Mouse (Mus musculus) heart, embryonic 14.5 days (tissue): ENCODE results near the gene Eif3j1. TPM values are rescaled to one million over a fixed set of nuclear protein-coding genes. Genes with fewer than 3 reads are reported as not detected.
A peak's percentile ranks its signal among the peaks of the same experiment; 100 is the strongest.
"Not testable (repeated sequence)": the region's sequence is repeated elsewhere in the genome, so short reads cannot be mapped to it uniquely, and the experiment has no call there.

ENCODE experiments used
- ATAC-seq: fragments of 200-750 bp; cut with Nextera tagmentation; 2 replicates; pipeline ENCODE4 v1.8.0; 2017; ENCODE audit warnings: low read depth, moderate TSS enrichment; ENCODE audit not compliant: insufficient number of reproducible peaks, insufficient read depth, low FRiP score
- H3K27ac ChIP-seq, 2 experiments: fragments of 200-500 bp in 1 of 2; fragments of 300-500 bp in 1 of 2; sonication (generic) in 1 of 2; replicated peaks in 1 of 2; 2 replicates each; pipeline ENCODE4 v1.5.1; 2012 to 2014; ENCODE audit warnings: low read depth in 2 of 2, low read length in 2 of 2, control low read depth in 1 of 2, mild to moderate bottlenecking in 1 of 2, mixed read lengths in 1 of 2; ENCODE audit not compliant: control insufficient read depth in 1 of 2, insufficient read depth in 1 of 2
- H3K27me3 ChIP-seq: fragments of 300-500 bp; sonication (generic); 2 replicates; pipeline ENCODE4 v1.6.1; 2014; ENCODE audit warnings: mild to moderate bottlenecking, low read length, control low read depth; ENCODE audit not compliant: control insufficient read depth, insufficient read depth
- H3K36me3 ChIP-seq: fragments of 300-500 bp; sonication (generic); 2 replicates; pipeline ENCODE4 v1.6.1; 2014; ENCODE audit warnings: mild to moderate bottlenecking, control low read depth, low read length, mixed read lengths; ENCODE audit not compliant: control insufficient read depth, insufficient read depth
- H3K4me1 ChIP-seq, 2 experiments: fragments of 200-500 bp in 1 of 2; fragments of 300-500 bp in 1 of 2; sonication (generic) in 1 of 2; 2 replicates each; pipeline ENCODE4 v1.6.1; 2012 to 2014; ENCODE audit warnings: low read length in 2 of 2, control low read depth in 1 of 2, mixed read lengths in 1 of 2; ENCODE audit not compliant: control insufficient read depth in 2 of 2, insufficient read depth in 2 of 2
- H3K4me2 ChIP-seq: fragments of 300-500 bp; sonication (generic); 2 replicates; pipeline ENCODE4 v1.6.1; 2014; ENCODE audit warnings: mild to moderate bottlenecking, low read length
- H3K4me3 ChIP-seq, 2 experiments: fragments of 200-500 bp in 1 of 2; fragments of 300-500 bp in 1 of 2; sonication (generic) in 1 of 2; 2 replicates each; pipeline ENCODE4 v1.5.1; 2012 to 2014; ENCODE audit warnings: low read length in 2 of 2, mild to moderate bottlenecking in 2 of 2, control low read depth in 1 of 2, low read depth in 1 of 2, moderate library complexity in 1 of 2; ENCODE audit not compliant: control insufficient read depth in 1 of 2, insufficient read depth in 1 of 2
- H3K9ac ChIP-seq: fragments of 300-500 bp; sonication (generic); 2 replicates; pipeline ENCODE4 v1.6.1; 2014; ENCODE audit warnings: mild to moderate bottlenecking, low read length
- H3K9me3 ChIP-seq: fragments of 300-500 bp; sonication (generic); 2 replicates; pipeline ENCODE4 v1.6.1; 2016; ENCODE audit warnings: low read length, control low read depth; ENCODE audit not compliant: control insufficient read depth
- WGBS: fragments of 180-500 bp; shearing (Covaris S2); extraction: QIAGEN DNeasy Blood & Tissue Kit; methylation state at CpG from one replicate; pipeline ENCODE4 v1.1.7; 2014; 5-methylcytosine and 5-hydroxymethylcytosine counted together
- polyA plus RNA-seq: library from polyadenylated mRNA; unstranded; fragments of >200 nt; fragmentation: Nextera tagmentation; extraction: Ambion mirVana; gene quantifications from 2 replicates; pipeline ENCODE4 v1.2.1, GENCODE M21; 2014

Gene Eif3j1
- 11.9 and 13.0 TPM in 2 replicates for polyA plus RNA-seq

DNA sequence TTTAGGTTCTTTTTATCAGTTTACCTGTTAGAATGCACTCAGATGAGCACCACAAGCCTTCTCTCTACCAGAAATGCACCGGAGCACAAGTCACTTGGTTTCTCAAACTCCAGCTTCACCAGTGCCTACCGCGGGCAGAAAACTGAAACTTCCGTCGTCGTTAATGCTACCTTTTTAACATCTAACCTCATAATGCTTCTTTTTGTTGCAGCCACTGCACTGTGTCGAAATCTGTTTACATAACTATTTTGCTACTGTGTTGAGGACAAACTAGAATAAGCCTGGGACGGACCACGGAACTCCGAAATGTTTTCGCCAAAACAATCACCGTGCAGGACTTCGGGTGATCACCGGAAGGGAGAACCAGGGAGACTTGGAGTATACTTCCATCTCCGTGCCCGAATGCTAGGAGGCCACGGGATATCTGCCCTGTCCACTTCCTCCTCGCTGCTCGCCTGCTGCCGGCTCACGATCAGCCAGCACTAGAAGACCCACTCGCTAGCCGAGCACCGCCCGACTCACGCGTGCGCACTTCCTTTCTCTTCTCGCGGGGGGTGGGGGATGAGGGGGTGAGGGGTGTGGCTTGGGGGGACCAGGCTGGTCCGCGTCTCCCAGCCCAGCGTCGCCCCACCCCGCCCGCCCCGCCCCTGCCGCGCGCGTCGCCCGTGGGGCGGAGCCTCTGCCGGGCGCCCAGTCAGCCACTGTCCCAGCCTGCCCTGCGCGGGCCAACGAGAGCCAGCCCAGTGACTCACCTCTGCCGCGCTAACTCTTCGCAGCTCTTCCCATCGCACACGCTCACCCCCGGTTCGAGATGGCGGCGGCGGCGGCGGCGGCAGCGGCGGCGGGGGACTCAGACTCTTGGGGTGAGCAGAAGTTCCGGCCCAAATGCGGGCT, at the start of gene Eif3j1:
Eif3j1 (plus strand) TSS at position 685 of the 894 bp plus-strand sequence.
- WGBS: under 1% methylated on average over 56 of the region's 67 CpGs
- peak within 1 kb of the TSS; percentile 94 for H3K9ac ChIP-seq
- H3K36me3 ChIP-seq: peaks cover 21% of the 10 kb centered on the region
- H3K4me1 ChIP-seq: peaks cover 0 to 10% of the 10 kb centered on the region in 2 experiments; a peak in 2 of 4 replicates
- H3K4me2 ChIP-seq: peak within 1 kb of the TSS; percentile 90
- no peaks in the 10 kb centered on the region for H3K27me3 ChIP-seq
- peak; percentile 100 for ATAC-seq
- peak within 1 kb of the TSS; percentile 91 to 97 for H3K27ac ChIP-seq
- peak within 1 kb of the TSS; percentile 71 to 93 for H3K4me3 ChIP-seq
- H3K9me3 ChIP-seq: no peaks in the 10 kb centered on the region

DNA sequence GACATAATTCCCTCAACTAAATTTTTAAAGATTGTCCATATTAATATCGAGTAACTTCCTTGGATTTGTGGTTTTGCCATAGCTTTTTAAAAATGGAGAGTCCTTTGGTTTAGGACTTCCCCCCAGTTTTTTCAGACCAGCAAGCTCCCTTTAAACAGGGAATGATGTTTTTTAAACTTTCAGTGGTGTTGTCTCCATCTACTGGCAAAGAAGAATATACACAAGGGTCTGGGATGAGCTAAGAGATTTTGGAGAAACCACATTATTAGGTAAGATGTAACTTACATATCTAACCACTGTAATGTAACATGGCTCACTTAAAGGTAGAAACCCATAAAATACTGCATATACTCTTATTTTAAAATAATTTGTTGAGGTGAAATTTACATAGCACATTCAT, 32.6 kb upstream of the Eif3j1 start:
- no peak overlapping the region for H3K4me2 ChIP-seq

DNA sequence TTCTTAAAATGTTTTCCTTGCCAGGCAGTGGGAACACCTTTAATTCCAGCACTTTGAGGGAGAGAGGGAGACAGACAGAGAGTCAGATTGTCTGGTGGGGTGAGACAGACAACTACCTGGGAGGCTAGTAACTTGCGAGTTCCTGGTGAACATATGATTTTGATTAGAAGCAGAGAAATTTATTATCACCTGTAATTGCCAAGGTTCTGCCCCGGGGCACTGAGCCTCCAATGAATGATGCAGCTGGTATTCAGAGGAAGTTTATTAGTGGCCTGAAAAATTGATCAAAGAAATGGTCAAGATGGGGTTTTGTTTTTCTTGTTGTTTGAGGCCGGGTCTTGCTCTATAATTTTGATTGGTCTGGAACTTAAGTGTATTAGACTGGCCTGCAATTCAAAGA, 19.5 kb upstream of the Eif3j1 start:
- Histone ChIP-seq H3K4me1 (no peaks in the 10 kb centered on the region), H3K9ac (no peak overlapping the region), H3K4me3 (no peak overlapping the region), H3K27me3 (no peaks in the 10 kb centered on the region), H3K27ac (no peak overlapping the region), H3K36me3 (peaks cover 64% of the 10 kb centered on the region), H3K9me3 (no peaks in the 10 kb centered on the region), H3K4me2 (no peak overlapping the region)
- WGBS: 93% methylated on average over 3 of the region's 3 CpGs
- no peak for ATAC-seq

More for the DNA sequence above, 32.6 kb upstream of the Eif3j1 start:
- no peak for ATAC-seq
- Histone ChIP-seq H3K9ac (no peak overlapping the region), H3K27me3 (no peaks in the 10 kb centered on the region), H3K4me3 (no peak overlapping the region), H3K36me3 (peaks cover 63% of the 10 kb centered on the region), H3K9me3 (no peaks in the 10 kb centered on the region), H3K27ac (no peak overlapping the region), H3K4me1 (no peaks in the 10 kb centered on the region)
- 86% methylated on average over 1 of the region's 1 CpGs for WGBS

DNA sequence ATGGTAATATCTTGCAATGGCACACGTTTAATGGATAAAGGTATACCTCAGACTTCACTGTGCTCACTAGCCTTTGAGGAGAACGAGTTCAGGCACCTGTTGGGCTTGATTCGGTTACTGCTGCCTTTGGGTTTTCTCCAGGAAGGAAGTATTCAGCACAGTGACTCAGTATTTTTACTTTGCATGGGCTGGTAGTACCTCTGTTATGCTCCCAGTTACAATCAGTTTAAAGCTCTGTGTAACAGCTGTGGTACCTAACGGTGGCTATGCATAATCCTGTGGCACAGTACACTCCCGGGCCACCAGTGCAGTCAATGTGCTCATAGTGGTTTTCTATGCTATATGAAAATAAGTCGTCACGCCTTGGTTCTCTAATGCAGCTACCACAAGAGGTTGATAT, 16.9 kb upstream of the Eif3j1 start:
- no peak for ATAC-seq
- H3K9me3 ChIP-seq: no peaks in the 10 kb centered on the region
- 86% methylated on average over 7 of the region's 7 CpGs for WGBS
- no peak overlapping the region for H3K4me3 ChIP-seq
- no peaks in the 10 kb centered on the region for H3K4me1 ChIP-seq
- H3K27ac ChIP-seq: no peak overlapping the region
- peaks cover 61% of the 10 kb centered on the region for H3K36me3 ChIP-seq
- no peaks in the 10 kb centered on the region for H3K27me3 ChIP-seq
- no peak overlapping the region for H3K9ac ChIP-seq
- H3K4me2 ChIP-seq: no peak overlapping the region

DNA sequence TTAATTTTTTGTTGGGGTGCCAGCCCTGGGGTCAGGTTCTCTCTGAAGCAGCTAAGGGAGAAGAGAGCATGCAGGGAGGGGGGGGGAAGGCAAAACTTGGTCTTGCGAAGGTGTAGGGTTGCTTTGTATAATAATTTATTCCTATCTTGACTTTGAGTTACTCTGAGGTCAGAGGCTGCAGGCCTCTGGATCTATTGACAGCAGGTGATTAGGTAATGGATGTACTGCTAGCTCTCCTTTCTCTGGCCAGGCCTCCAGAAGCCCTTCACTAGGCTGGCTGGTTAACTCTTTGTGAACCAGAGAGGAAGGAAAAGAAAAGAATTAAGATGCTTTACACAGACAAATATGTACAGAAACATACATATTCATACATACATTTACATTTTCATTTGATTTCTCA, 9.6 kb upstream of the Eif3j1 start:
- WGBS: 58% methylated on average over 1 of the region's 1 CpGs
- Histone ChIP-seq H3K27ac (no peak overlapping the region), H3K4me1 (no peaks in the 10 kb centered on the region), H3K27me3 (no peaks in the 10 kb centered on the region), H3K4me2 (no peak overlapping the region), H3K36me3 (peaks cover 14% of the 10 kb centered on the region), H3K4me3 (no peak overlapping the region), H3K9me3 (no peaks in the 10 kb centered on the region), H3K9ac (no peak overlapping the region)
- no peak for ATAC-seq

DNA sequence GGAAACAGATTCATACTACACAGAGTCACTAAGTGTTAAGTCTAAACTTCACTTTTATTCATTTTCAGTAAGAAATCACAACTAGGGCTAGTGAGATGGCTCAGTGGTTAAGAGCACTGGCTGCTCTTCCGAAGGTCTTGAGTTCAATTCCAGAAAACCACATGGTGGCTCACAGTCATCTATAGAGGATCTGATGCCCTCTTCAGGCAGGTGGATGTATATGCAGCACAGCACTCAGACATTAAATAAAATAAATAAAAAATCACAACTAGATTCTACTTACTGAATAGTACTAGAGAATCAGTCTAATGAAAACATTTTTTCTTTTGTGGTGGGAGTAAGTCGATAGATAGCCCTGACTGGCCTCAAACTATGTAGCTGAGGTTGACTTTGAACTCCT, 6.1 kb upstream of the Eif3j1 start:
- H3K9me3 ChIP-seq: no peaks in the 10 kb centered on the region
- H3K36me3 ChIP-seq: no peaks in the 10 kb centered on the region
- 76% methylated on average over 2 of the region's 2 CpGs for WGBS
- H3K27me3 ChIP-seq: no peaks in the 10 kb centered on the region
- H3K27ac ChIP-seq: no peak overlapping the region
- no peak overlapping the region for H3K9ac ChIP-seq
- ATAC-seq: no peak
- H3K4me3 ChIP-seq: no peak overlapping the region
- no peaks in the 10 kb centered on the region for H3K4me1 ChIP-seq
- no peak overlapping the region for H3K4me2 ChIP-seq

DNA sequence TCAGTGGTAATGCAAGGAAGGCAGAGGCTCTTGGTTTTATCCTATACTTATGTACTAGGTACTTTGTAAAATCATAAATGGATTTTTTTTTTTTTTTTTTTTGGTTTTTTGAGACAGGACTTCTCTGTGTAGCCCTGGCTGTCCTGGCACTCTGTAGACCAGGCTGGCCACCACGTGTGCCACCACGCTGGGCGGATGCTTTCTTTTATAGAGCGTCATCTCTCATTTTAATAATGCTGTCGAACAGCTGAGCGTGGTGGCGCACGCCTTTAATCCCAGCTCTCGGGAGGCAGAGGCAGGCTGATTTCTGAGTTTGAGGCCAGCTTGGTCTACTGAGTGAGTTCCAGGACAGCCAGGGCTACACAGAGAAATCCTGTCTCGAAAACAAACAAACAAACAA, 1.3 kb upstream of the Eif3j1 start:
- H3K27ac ChIP-seq, H3K4me3 ChIP-seq, ATAC-seq, H3K9ac ChIP-seq, H3K27me3 ChIP-seq, H3K9me3 ChIP-seq: not testable (repeated sequence)
- 92% methylated on average over 10 of the region's 10 CpGs for WGBS
- Histone ChIP-seq H3K36me3 (peaks cover 16% of the 10 kb centered on the region), H3K4me1 (peaks cover 0 to 10% of the 10 kb centered on the region in 2 experiments; a peak in 2 of 4 replicates), H3K4me2 (peak overlapping the region; percentile 79; the same call in 1 of the 2 replicates)
